Comparison of ENCODE assay signal across 7 mouse cellular contexts in genomic region chr17:24488662-24489264, GRCm38 (mm10). TPM values are rescaled to one million over a fixed set of nuclear protein-coding genes. Genes with fewer than 3 reads are reported as not detected.
A peak's percentile ranks its signal among the peaks of the same experiment; 100 is the strongest.
DNase-seq lines count a peak whose midpoint lies in the region; ATAC-seq and TF ChIP-seq lines count a peak whose summit lies in the region.

No protein-coding gene starts in this region.

- peak; percentile 80 for ATAC-seq in forebrain, postnatal 0 days
- ATAC-seq in midbrain, embryonic 15.5 days (replicated peaks): peak; percentile 74

- H3K9ac ChIP-seq in forebrain, postnatal 0 days: peak overlapping the region; percentile 94
- H3K9ac ChIP-seq in midbrain, embryonic 15.5 days: peak overlapping the region; percentile 97

- no peak for TF ChIP-seq CTCF in thymus, adult 2 months (IDR thresholded peaks at IDR 0.05; ENCODE audit: borderline replicate concordance, control insufficient read depth, extremely low read depth, insufficient read depth, low read length, poor library complexity)
- TF ChIP-seq CTCF in forebrain, postnatal 0 days (IDR thresholded peaks at IDR 0.05; ENCODE audit: low read depth): no peak

- DNase-seq in thymus, adult 2 months: no peak
- DNase-seq in thymus, adult 18-20 months: no peak
- peak; percentile 52 for DNase-seq in cerebellum, adult 8-10 months
- peak; percentile 70 for DNase-seq in forebrain, postnatal 0 days
- DNase-seq in kidney, postnatal 14 days: peak; percentile 49
- DNase-seq in layer of hippocampus, postnatal 14 days (ENCODE audit: low spot score in 2 of 2): no peak

- no peaks in the 10 kb centered on the region for H3K9me3 ChIP-seq in forebrain, postnatal 0 days (ENCODE audit: low read length)
- H3K9me3 ChIP-seq in midbrain, embryonic 15.5 days: no peaks in the 10 kb centered on the region

- peaks cover 18% of the 10 kb centered on the region for H3K27me3 ChIP-seq in thymus, adult 2 months (ENCODE audit: control insufficient read depth, insufficient read depth, low read length)
- H3K27me3 ChIP-seq in forebrain, postnatal 0 days (ENCODE audit: insufficient read depth, low read length): no peaks in the 10 kb centered on the region
- no peaks in the 10 kb centered on the region for H3K27me3 ChIP-seq in midbrain, embryonic 15.5 days (replicated peaks)

- peak overlapping the region; percentile 38 for H3K4me3 ChIP-seq in thymus, adult 2 months (ENCODE audit: control insufficient read depth, insufficient read depth, low read length)
- H3K4me3 ChIP-seq in forebrain, postnatal 0 days (ENCODE audit: low read depth, low read length): peak overlapping the region; percentile 82
- peak overlapping the region; percentile 98 for H3K4me3 ChIP-seq in midbrain, embryonic 15.5 days

- peaks cover 9% of the 10 kb centered on the region; the same call in 1 of the 2 replicates for H3K4me1 ChIP-seq in thymus, adult 2 months (replicated peaks; ENCODE audit: control insufficient read depth, insufficient read depth, low read length)
- H3K4me1 ChIP-seq in forebrain, postnatal 0 days (ENCODE audit: insufficient read depth): peaks cover 18% of the 10 kb centered on the region
- H3K4me1 ChIP-seq in midbrain, embryonic 15.5 days: peaks cover 38% of the 10 kb centered on the region

- no peaks in the 10 kb centered on the region for H3K36me3 ChIP-seq in thymus, adult 2 months (ENCODE audit: control insufficient read depth, insufficient read depth, low read length)
- no peaks in the 10 kb centered on the region for H3K36me3 ChIP-seq in forebrain, postnatal 0 days (ENCODE audit: insufficient read depth)
- no peaks in the 10 kb centered on the region for H3K36me3 ChIP-seq in midbrain, embryonic 15.5 days (replicated peaks)

- no peak for TF ChIP-seq POLR2A in thymus, adult 2 months (IDR thresholded peaks at IDR 0.05; ENCODE audit: control insufficient read depth, extremely low read depth, insufficient read depth, low read length, poor library complexity)

- no peak overlapping the region for H3K27ac ChIP-seq in thymus, adult 2 months (ENCODE audit: control insufficient read depth, insufficient read depth, low read length)
- H3K27ac ChIP-seq in forebrain, postnatal 0 days (ENCODE audit: low read depth, low read length): peak overlapping the region; percentile 94
- peak overlapping the region; percentile 98 for H3K27ac ChIP-seq in midbrain, embryonic 15.5 days

- H3K4me2 ChIP-seq in forebrain, postnatal 0 days (ENCODE audit: low read depth): peak overlapping the region; percentile 88
- peak overlapping the region; percentile 91 for H3K4me2 ChIP-seq in midbrain, embryonic 15.5 days

- 2% methylated on average over 66 of the region's 81 CpGs for WGBS in thymus, adult 2 months
- WGBS in forebrain, postnatal 0 days: 3% methylated on average over 51 of the region's 81 CpGs
- WGBS in midbrain, embryonic 15.5 days: 1% methylated on average over 59 of the region's 81 CpGs

RNA-seq across cellular contexts. Expression of gene Caskin1, which starts 0.4 kb away (rescaled TPM):
- polyA plus RNA-seq in thymus, adult 2 months (2012; rRNA removed): 0.15 and 0.20 TPM in 2 replicates
- total RNA-seq in forebrain, postnatal 0 days (2014; rRNA removed): 90.0 and 113 TPM in 2 replicates
- 14.9 and 25.3 TPM in 2 replicates for polyA plus RNA-seq in forebrain, postnatal 0 days (2015; fragmentation: Nextera tagmentation; extraction: Ambion mirVana)
- 50.3 and 52.9 TPM in 2 replicates for polyA plus RNA-seq in midbrain, embryonic 15.5 days (2015; fragmentation: Nextera tagmentation; extraction: Ambion mirVana)
- total RNA-seq in layer of hippocampus, postnatal 14 days (2021): 100 to 1,000 TPM; 155 to 161 TPM

RNA-seq across cellular contexts. Expression of gene Mlst8, which starts 9.9 kb away (rescaled TPM):
- 78.9 and 84.5 TPM in 2 replicates for polyA plus RNA-seq in thymus, adult 2 months (2012; rRNA removed)
- total RNA-seq in forebrain, postnatal 0 days (2014; rRNA removed): 36.5 and 45.5 TPM in 2 replicates
- polyA plus RNA-seq in forebrain, postnatal 0 days (2015; fragmentation: Nextera tagmentation; extraction: Ambion mirVana): 23.9 and 28.2 TPM in 2 replicates
- polyA plus RNA-seq in midbrain, embryonic 15.5 days (2015; fragmentation: Nextera tagmentation; extraction: Ambion mirVana): 40.6 and 43.7 TPM in 2 replicates
- total RNA-seq in layer of hippocampus, postnatal 14 days (2021): 10 to 100 TPM; 30.7 to 32.1 TPM

RNA-seq across cellular contexts. Expression of gene Bricd5, which starts 15.1 kb away (rescaled TPM):
- polyA plus RNA-seq in thymus, adult 2 months (2012; rRNA removed): 0.57 and 0.97 TPM in 2 replicates
- 1.2 and 2.0 TPM in 2 replicates for total RNA-seq in forebrain, postnatal 0 days (2014; rRNA removed)
- polyA plus RNA-seq in forebrain, postnatal 0 days (2015; fragmentation: Nextera tagmentation; extraction: Ambion mirVana): 1.6 and 4.3 TPM in 2 replicates
- 0.23 and 0.28 TPM in 2 replicates for polyA plus RNA-seq in midbrain, embryonic 15.5 days (2015; fragmentation: Nextera tagmentation; extraction: Ambion mirVana)
- 1 to 10 TPM; 1.0 to 2.1 TPM for total RNA-seq in layer of hippocampus, postnatal 14 days (2021)

RNA-seq across cellular contexts. Expression of gene Pgp, which starts 18.6 kb away (rescaled TPM):
- 58.8 and 65.4 TPM in 2 replicates for polyA plus RNA-seq in thymus, adult 2 months (2012; rRNA removed)
- 37.8 and 39.5 TPM in 2 replicates for total RNA-seq in forebrain, postnatal 0 days (2014; rRNA removed)
- polyA plus RNA-seq in forebrain, postnatal 0 days (2015; fragmentation: Nextera tagmentation; extraction: Ambion mirVana): 68.1 and 72.5 TPM in 2 replicates
- 63.7 and 67.1 TPM in 2 replicates for polyA plus RNA-seq in midbrain, embryonic 15.5 days (2015; fragmentation: Nextera tagmentation; extraction: Ambion mirVana)
- total RNA-seq in layer of hippocampus, postnatal 14 days (2021): 10 to 100 TPM; 71.8 to 73.5 TPM

RNA-seq across cellular contexts. Expression of gene E4f1, which starts 18.6 kb away (rescaled TPM):
- polyA plus RNA-seq in thymus, adult 2 months (2012; rRNA removed): 166 and 188 TPM in 2 replicates
- 34.2 and 37.5 TPM in 2 replicates for total RNA-seq in forebrain, postnatal 0 days (2014; rRNA removed)
- polyA plus RNA-seq in forebrain, postnatal 0 days (2015; fragmentation: Nextera tagmentation; extraction: Ambion mirVana): 9.2 and 25.6 TPM in 2 replicates
- 53.1 and 55.6 TPM in 2 replicates for polyA plus RNA-seq in midbrain, embryonic 15.5 days (2015; fragmentation: Nextera tagmentation; extraction: Ambion mirVana)
- total RNA-seq in layer of hippocampus, postnatal 14 days (2021): 10 to 100 TPM; 27.8 to 32.3 TPM

Comparison
In these comparisons a context has a peak if more than half of its experiments do, and no peak if none do; other contexts are left out.
1. DNase-seq: peak in cerebellum, adult 8-10 months (single experiment), forebrain, postnatal 0 days (single experiment) and kidney, postnatal 14 days (single experiment); none in thymus, adult 2 months (single experiment), thymus, adult 18-20 months (0 of 2) and layer of hippocampus, postnatal 14 days (0 of 2).
2. H3K4me3 ChIP-seq: peak in every context shown above with its lines; median percentile 98 in midbrain, embryonic 15.5 days; 82 in forebrain, postnatal 0 days; 38 in thymus, adult 2 months.
3. RNA of gene Caskin1, which starts 0.4 kb away (polyA plus RNA-seq): 50.3 to 52.9 TPM in midbrain, embryonic 15.5 days and 14.9 to 25.3 TPM in forebrain, postnatal 0 days; 0.15 to 0.20 TPM in thymus, adult 2 months; every median in the first group is over 10 times any median in the second.